Mouse (Mus musculus) Patski (cell line): Measurements from ENCODE around the gene Acox3. TPM values are rescaled to one million over a fixed set of nuclear protein-coding genes. Genes with fewer than 3 reads are reported as not detected.

Experiments used
- ATAC-seq: fragments of 100-300 bp; one replicate; pipeline ENCODE4 v1.8.0; 2021
- CTCF ChIA-PET: fragments of 350-600 bp; sonication (Branson Sonifier 250); formaldehyde crosslinking; loops from one replicate; lab custom pipeline; 2022; ENCODE audit warnings: inconsistent platforms; lab: Charles Lee
- POLR2A ChIA-PET: fragments of 350-600 bp; sonication (Branson Sonifier 250); formaldehyde crosslinking; loops from one replicate; lab custom pipeline; 2022; ENCODE audit warnings: antibody characterized with exemption, inconsistent platforms; lab: Charles Lee
- DNase-seq: peaks from one replicate; pipeline ENCODE4 v3.0.0-alpha.2; 2011; ENCODE audit warnings: low read depth, low spot score
- H3K27me3 ChIP-seq: fragments of 371-371 bp; one replicate; pipeline ENCODE4 v1.5.1; 2021
- CTCF ChIP-seq: fragments of 100-300 bp; IDR thresholded peaks from one replicate; pipeline ENCODE4 v1.5.1; 2021
- in situ Hi-C: fragments of 300-500 bp; cut with MboI; formaldehyde crosslinking; loops from 3 replicates; pipeline ENCODE4 v1.11.1; 2018; ENCODE audit warnings: low pct_unique_long_range_greater_than_20kb, mixed read lengths
- polyA plus RNA-seq: library from polyadenylated mRNA; unstranded; gene quantifications from one replicate; pipeline ENCODE4 v1.2.3, GENCODE M21; 2021

Acox3 gene
- polyA plus RNA-seq, 1 experiment from 2014 or later: 44.7 TPM

DNA sequence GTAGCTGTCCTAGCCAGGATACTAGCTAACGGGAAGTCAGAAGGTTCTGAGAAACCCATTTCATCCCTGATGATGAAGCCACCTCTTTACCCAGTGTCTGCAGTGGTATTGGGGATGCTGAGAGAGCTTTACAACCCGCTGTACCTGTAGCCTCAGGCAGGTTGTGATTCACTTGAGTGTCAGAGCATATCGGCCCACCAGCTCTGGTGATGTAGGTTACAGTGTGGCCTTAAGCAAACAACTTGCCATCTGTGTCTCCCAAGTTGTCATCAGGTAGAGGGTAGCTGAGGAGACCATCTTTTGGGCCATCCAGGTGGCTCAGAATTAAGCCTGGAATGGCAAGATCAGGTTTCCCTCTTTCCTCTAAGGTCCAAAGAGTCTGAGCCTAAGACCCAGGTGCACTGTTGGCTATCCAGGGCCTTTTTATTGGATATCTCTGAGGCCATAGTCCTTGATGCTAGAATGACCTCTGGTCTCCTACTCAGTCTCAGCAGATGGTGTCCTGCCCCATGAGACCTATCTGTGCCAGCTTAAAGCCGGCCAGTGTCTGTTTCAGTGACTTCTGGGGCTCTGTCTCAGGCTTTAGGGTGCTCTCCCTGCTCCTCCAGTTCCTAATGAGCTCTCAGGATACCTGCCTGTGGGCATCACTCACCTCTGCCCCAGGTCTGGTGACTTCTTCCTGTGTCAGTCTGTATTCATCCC lies 29.9 kb upstream of the Acox3 start:
- ChIA-PET CTCF (interaction anchor here (0.8 to 1.6 kb wide), 3 partner anchors 8 to 202 kb away, joined by 3 read pairs; no protein-coding TSS in a partner anchor), POLR2A (interaction anchor here (1.1 kb wide), 1 partner anchor 14 kb away, joined by 3 read pairs; no protein-coding TSS in a partner anchor)
- TF ChIP-seq CTCF: no peak
- ATAC-seq: no peak
- H3K27me3 ChIP-seq: no peaks in the 10 kb centered on the region
- DNase-seq: no peak
- in situ Hi-C loops: no loop called here

DNA sequence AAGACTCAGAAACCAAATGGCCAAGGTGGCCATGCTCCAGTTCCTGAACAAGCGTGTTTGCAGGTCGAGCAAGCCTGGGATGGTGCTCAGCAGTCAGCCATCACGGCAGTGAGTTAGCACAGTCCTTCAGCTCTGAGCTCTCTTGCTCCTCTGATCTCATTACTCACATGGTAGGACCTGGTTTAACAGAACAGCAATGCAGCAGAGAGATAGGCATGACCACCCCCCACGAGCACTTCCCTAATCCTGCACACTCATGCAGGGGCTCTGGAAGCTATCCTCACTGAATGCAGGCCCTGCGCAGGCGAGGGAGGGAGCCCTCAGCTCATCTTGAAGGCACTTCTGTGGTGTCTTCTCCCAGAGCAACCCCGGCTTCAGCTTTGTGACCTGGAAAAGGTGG lies 26.4 kb upstream of the Acox3 start:
- in situ Hi-C loops: loop anchor here (5.0 kb wide), 1 partner anchor 34 kb away; no protein-coding TSS in a partner anchor
- ChIA-PET CTCF (interaction anchor here (1.1 to 3.6 kb wide), 3 partner anchors 10 to 33 kb away, joined by 3 to 19 read pairs (median 3); no protein-coding TSS in a partner anchor), POLR2A (no interaction called here)
- DNase-seq: no peak
- no peak for TF ChIP-seq CTCF
- no peak for ATAC-seq
- H3K27me3 ChIP-seq: no peaks in the 10 kb centered on the region

DNA sequence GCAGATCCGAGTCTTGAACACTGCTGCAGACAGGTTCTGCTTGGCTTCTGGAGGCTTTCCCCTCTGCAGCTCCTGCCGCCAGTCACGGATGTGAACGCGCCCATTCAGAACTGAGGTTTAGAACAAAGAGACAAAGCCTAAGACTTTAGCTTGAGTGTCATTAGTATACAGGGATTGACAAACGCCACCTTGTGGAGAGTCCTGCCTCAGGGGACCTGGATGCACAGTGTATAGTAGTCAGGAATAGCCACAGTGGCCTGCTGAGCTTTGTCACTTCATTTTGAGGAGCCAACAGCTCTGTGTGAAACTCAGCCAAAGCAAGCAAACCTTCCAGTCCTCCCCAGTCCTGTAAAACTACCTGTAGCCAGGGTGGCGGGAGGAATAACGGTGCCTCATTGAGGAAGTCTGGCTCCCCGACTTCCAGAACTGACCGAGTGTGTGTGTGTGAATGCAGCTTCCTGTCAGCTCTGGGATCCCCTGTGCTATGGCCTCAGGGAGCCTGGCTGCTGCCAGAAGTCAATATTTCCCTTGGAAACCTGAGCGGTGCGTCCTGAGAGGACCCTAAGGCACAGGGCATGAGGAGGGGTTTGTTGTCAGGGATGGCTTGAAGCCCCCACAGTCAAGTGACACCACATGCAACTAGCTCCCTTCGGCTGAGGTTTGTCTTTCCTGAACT lies 24.8 kb upstream of the Acox3 start:
- H3K27me3 ChIP-seq: no peaks in the 10 kb centered on the region
- DNase-seq (no peak), ATAC-seq (no peak)
- in situ Hi-C loops: loop anchor here (5.0 kb wide), 1 partner anchor 36 kb away; no protein-coding TSS in a partner anchor
- POLR2A ChIA-PET: interaction anchor here (0.6 to 1.3 kb wide), 2 partner anchors 30 to 182 kb away, joined by 3 read pairs; no protein-coding TSS in a partner anchor
- CTCF ChIA-PET: interaction anchor here (0.9 to 3.6 kb wide), 6 partner anchors 11 to 156 kb away, joined by 3 to 19 read pairs (median 6); partner anchors contain the start of gene Cpz
- TF ChIP-seq CTCF: no peak

DNA sequence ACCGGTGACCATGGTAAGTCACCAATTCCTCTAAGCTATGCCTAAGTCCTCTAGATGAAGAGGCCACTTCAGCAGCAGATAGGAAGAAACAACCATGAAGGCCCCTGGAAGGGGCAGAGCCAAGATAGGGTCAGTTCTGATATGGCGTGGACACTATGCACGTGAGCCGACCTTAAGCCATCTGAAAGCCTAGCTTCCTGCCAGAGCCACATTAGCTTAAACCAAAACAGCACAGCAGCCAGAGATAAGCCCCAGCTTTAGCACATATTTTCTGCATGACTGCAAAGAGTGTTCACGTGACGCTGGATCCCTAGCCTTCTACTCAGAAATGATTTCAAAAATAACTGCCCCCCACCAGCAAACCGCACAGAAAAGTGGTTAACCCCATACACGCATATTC lies 23.4 kb upstream of the Acox3 start:
- no peak for TF ChIP-seq CTCF
- peak; percentile 82 for DNase-seq
- CTCF ChIA-PET: interaction anchor here (0.9 to 3.6 kb wide), 4 partner anchors 16 to 36 kb away, joined by 3 to 19 read pairs (median 8); partner anchors contain the start of gene Trmt44

DNA sequence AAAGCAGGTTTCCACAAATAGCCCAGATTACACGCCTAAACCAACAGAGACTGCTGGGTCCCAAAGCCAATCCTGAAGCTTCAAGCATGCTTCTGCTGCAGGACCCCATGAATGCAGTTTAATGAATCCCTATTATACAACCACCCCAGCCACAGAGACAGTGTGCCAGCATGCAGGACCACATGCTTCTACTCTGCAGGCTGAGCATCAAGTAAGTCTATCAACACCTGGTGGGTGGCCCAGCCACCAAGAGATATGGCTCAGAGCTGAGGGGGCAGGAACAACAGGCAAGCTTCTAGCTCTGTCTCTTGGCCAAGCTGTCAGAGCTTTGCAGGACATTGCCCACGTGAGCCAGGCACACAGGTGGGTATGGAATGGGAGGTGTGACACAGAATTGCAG lies 20.2 kb upstream of the Acox3 start:
- no peak for TF ChIP-seq CTCF
- CTCF ChIA-PET: interaction anchor here (0.8 to 3.7 kb wide), 6 partner anchors 9 to 39 kb away, joined by 3 to 32 read pairs (median 5); partner anchors contain the start of genes Cpz and Trmt44
- ATAC-seq: no peak
- in situ Hi-C loops: no loop called here
- no peaks in the 10 kb centered on the region for H3K27me3 ChIP-seq
- POLR2A ChIA-PET: interaction anchor here (1.2 kb wide), 1 partner anchor 9 kb away, joined by 3 read pairs; no protein-coding TSS in a partner anchor
- DNase-seq: no peak

More for the DNA sequence above, 23.4 kb upstream of the Acox3 start:
- ATAC-seq: peak; percentile 45
- POLR2A ChIA-PET: no interaction called here
- in situ Hi-C loops: loop anchor here (5.0 kb wide), 1 partner anchor 37 kb away; no protein-coding TSS in a partner anchor
- H3K27me3 ChIP-seq: no peaks in the 10 kb centered on the region

DNA sequence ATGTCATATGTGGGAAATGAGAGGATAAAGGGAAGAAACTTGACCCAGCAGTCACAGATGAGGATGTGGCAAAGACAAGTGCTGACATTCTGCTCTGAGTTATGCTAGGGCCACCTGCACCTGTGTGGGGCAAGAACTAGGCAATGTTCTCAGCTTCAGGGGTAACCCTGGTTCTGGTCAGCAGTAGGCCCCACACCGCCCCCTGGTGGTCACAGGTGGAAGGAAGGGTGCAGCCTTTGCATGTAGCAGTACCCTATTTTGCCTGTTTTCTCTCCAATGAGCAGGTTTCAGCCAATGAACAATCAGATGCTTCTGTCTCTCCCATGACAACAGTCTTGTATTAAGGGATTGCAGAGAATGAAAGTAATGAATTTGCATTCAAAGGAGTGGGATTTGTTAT lies 19.4 kb upstream of the Acox3 start:
- no peak for DNase-seq
- no peak for TF ChIP-seq CTCF
- in situ Hi-C loops: no loop called here
- ChIA-PET POLR2A (interaction anchor here (1.2 kb wide), 1 partner anchor 10 kb away, joined by 3 read pairs; no protein-coding TSS in a partner anchor), CTCF (interaction anchor here (0.8 to 3.7 kb wide), 6 partner anchors 9 to 39 kb away, joined by 3 to 32 read pairs (median 5); partner anchors contain the start of genes Cpz and Trmt44)
- H3K27me3 ChIP-seq: no peaks in the 10 kb centered on the region
- ATAC-seq: peak; percentile 60

DNA sequence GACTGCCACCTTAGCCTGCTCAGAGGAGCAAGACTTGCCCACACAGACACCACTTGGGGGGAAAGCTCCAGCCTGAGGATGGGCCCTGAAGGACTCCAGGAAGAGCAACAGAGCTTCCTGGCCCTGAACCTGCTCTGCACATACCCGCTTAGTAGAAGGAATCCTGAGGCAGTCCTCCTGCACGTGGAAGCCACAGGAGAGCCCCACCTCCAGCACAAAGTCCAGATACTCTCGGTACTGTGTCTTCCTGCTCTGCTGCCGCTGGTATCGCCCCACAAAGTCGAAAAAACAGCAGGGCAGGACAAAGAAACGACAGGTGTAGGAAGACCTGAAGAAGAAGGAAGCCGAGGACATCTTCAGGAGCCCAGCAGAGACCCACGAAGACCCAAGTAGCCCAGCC lies 17.6 kb upstream of the Acox3 start:
- ChIA-PET POLR2A (no interaction called here), CTCF (interaction anchor here (3.7 kb wide), 1 partner anchor 41 kb away, joined by 32 read pairs; the partner anchor contains the start of gene Cpz)
- DNase-seq: no peak
- no peaks in the 10 kb centered on the region for H3K27me3 ChIP-seq
- in situ Hi-C loops: no loop called here
- ATAC-seq: no peak
- TF ChIP-seq CTCF: no peak

DNA sequence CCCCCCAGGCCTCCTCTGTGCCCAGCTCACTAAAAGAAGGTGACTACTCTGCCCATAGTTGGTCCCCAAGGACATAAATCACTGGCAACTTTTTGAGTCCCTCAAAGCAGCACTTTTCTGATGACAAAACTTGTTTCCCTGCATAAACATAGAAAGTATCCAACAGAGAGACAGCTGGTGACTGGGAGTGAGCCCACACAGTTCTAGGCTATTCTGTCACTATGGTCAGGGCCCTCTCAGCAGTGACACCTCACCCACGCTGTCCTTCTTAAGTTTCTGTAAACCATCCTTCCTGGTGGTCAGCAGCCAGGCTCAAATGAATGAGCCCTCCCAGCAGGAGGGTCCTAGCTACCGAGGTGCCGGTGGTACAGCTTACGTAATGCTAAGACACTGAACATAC lies 16.2 kb upstream of the Acox3 start:
- H3K27me3 ChIP-seq: no peaks in the 10 kb centered on the region
- in situ Hi-C loops: no loop called here
- DNase-seq: no peak
- no peak for TF ChIP-seq CTCF
- ChIA-PET POLR2A (no interaction called here), CTCF (interaction anchor here (1.3 to 2.6 kb wide), 2 partner anchors 43 to 60 kb away, joined by 3 to 12 read pairs; no protein-coding TSS in a partner anchor)
- no peak for ATAC-seq

DNA sequence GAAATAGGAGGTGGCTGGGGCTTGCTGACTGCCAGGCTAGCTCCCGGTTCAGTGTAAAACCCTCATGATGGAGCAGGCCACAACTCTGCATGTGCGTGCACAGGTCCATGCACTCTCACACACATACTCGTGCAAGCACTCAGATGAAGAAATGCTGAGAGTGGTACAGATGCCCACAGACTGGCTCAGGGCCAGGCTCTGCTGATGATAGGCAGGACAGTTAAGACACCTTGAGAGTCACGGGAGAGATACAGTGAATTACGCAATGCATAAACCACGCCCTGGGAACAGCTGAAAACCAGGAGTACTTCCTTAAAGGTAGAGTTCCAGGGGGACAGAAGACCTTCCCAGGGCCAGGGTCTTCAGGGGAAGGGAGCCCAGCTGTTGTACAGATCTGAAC lies 11.3 kb upstream of the Acox3 start:
- CTCF ChIA-PET: interaction anchor here (1.1 kb wide), 1 partner anchor 20 kb away, joined by 3 read pairs; no protein-coding TSS in a partner anchor
- no peak for TF ChIP-seq CTCF
- no peak for DNase-seq
- in situ Hi-C loops: no loop called here
- no peaks in the 10 kb centered on the region for H3K27me3 ChIP-seq
- POLR2A ChIA-PET: no interaction called here
- ATAC-seq: no peak
